Mouse (Mus musculus) kidney, postnatal 0 days (tissue): ENCODE measurements around the gene Tnfaip8l2. TPM values are rescaled to one million over a fixed set of nuclear protein-coding genes. Genes with fewer than 3 reads are reported as not detected.
"Not testable (repeated sequence)": the region's sequence is repeated elsewhere in the genome, so short reads cannot be mapped to it uniquely, and the experiment has no call there.

ENCODE experiments used
- ATAC-seq: fragments of 200-750 bp; cut with Nextera tagmentation; replicated peaks from 2 replicates; pipeline ENCODE4 v1.8.0; 2017; ENCODE audit warnings: low read depth, moderate number of reproducible peaks, moderate TSS enrichment, moderate library complexity; ENCODE audit not compliant: low FRiP score
- DNase-seq: peaks from one replicate; pipeline ENCODE4 v3.0.0-alpha.2; 2016; ENCODE audit warnings: low spot score
- H3K27ac ChIP-seq: fragments of 300-500 bp; sonication (generic); 2 replicates; pipeline ENCODE4 v1.5.1; 2014; ENCODE audit warnings: mild to moderate bottlenecking
- H3K27me3 ChIP-seq: fragments of 300-500 bp; sonication (generic); 2 replicates; pipeline ENCODE4 v1.6.1; 2014; ENCODE audit warnings: low read length, mixed read lengths; ENCODE audit not compliant: insufficient read depth
- H3K36me3 ChIP-seq: fragments of 300-500 bp; sonication (generic); 2 replicates; pipeline ENCODE4 v1.6.1; 2014; ENCODE audit warnings: low read length, mixed read lengths; ENCODE audit not compliant: insufficient read depth
- H3K4me1 ChIP-seq: fragments of 300-500 bp; sonication (generic); replicated peaks from 2 replicates; pipeline ENCODE4 v1.6.1; 2014; ENCODE audit warnings: antibody characterized with exemption, low read length, mixed read lengths; ENCODE audit not compliant: insufficient read depth
- H3K4me2 ChIP-seq: fragments of 300-500 bp; sonication (generic); 2 replicates; pipeline ENCODE4 v1.6.1; 2014; ENCODE audit warnings: mild to moderate bottlenecking, low read length, moderate library complexity, mixed read lengths
- H3K4me3 ChIP-seq: fragments of 300-500 bp; sonication (generic); replicated peaks from 2 replicates; pipeline ENCODE4 v1.5.1; 2014; ENCODE audit warnings: low read depth, low read length
- H3K9ac ChIP-seq: fragments of 300-500 bp; sonication (generic); 2 replicates; pipeline ENCODE4 v1.6.1; 2014; ENCODE audit warnings: low read depth, low read length
- H3K9me3 ChIP-seq: fragments of 300-500 bp; sonication (generic); replicated peaks from 2 replicates; pipeline ENCODE4 v1.6.1; 2016; ENCODE audit warnings: low read length, inconsistent platforms, mixed read lengths
- CTCF ChIP-seq: IDR thresholded peaks from 2 replicates; pipeline ENCODE4 v1.5.1; 2016; ENCODE audit warnings: antibody characterized with exemption, low read depth, mild to moderate bottlenecking, moderate library complexity
- WGBS: fragments of 180-500 bp; shearing (Covaris S2); extraction: QIAGEN DNeasy Blood & Tissue Kit; methylation state at CpG from one replicate; pipeline ENCODE4 v1.1.7; 2014; 5-methylcytosine and 5-hydroxymethylcytosine counted together
- polyA plus RNA-seq: library from polyadenylated mRNA; unstranded; fragments of >200 nt; fragmentation: Nextera tagmentation; extraction: Ambion mirVana; gene quantifications from 2 replicates; pipeline ENCODE4 v1.2.1, GENCODE M21; 2015

Gene Tnfaip8l2
- polyA plus RNA-seq, 1 experiment from 2014 or later: 3.6 TPM

- TF ChIP-seq CTCF: no peak
- H3K4me3 ChIP-seq: no peak overlapping the region
- WGBS: 84% methylated on average over 1 of the region's 1 CpGs
- peak overlapping the region; percentile 49; the same call in 1 of the 2 replicates for H3K4me2 ChIP-seq
- H3K36me3 ChIP-seq: peaks cover 18% of the 10 kb centered on the region; the same call in 1 of the 2 replicates
- ATAC-seq (no peak), DNase-seq (no peak)
- no peaks in the 10 kb centered on the region for H3K27me3 ChIP-seq
- no peak overlapping the region for H3K27ac ChIP-seq
- no peak overlapping the region for H3K9ac ChIP-seq
- peaks cover 7% of the 10 kb centered on the region; the same call in 1 of the 2 replicates for H3K4me1 ChIP-seq
- no peaks in the 10 kb centered on the region for H3K9me3 ChIP-seq
These were observed 29.4 kb downstream of the Tnfaip8l2 start for GRCm38 (mm10) chr3:95112760-95113159.

- Histone ChIP-seq H3K4me2 (peak within 1 kb of the TSS; percentile 49), H3K4me3 (peak within 1 kb of the TSS; percentile 78), H3K4me1 (peaks cover 7% of the 10 kb centered on the region; the same call in 1 of the 2 replicates), H3K36me3 (peaks cover 14% of the 10 kb centered on the region; the same call in 1 of the 2 replicates), H3K9ac (peak within 1 kb of the TSS; percentile 68), H3K27ac (peak within 1 kb of the TSS; percentile 94), H3K9me3 (no peaks in the 10 kb centered on the region), H3K27me3 (no peaks in the 10 kb centered on the region)
- DNase-seq (peak; percentile 97), ATAC-seq (peak; percentile 57)
- TF ChIP-seq CTCF: no peak
- WGBS: under 1% methylated on average over 54 of the region's 54 CpGs
These were observed 31.0 kb downstream of the Tnfaip8l2 start, which contains the start of gene Vps72 for GRCm38 (mm10) chr3:95110911-95111726. Vps72 (plus strand) TSS chr3:95111022.

- no peak for ATAC-seq
- Histone ChIP-seq H3K36me3 (no peaks in the 10 kb centered on the region), H3K27ac (no peak overlapping the region), H3K4me2 (no peak overlapping the region), H3K4me1 (peaks cover 12% of the 10 kb centered on the region; the same call in 1 of the 2 replicates), H3K4me3 (no peak overlapping the region), H3K9ac (no peak overlapping the region), H3K9me3 (no peaks in the 10 kb centered on the region), H3K27me3 (no peaks in the 10 kb centered on the region)
- DNase-seq: peak; percentile 62
- WGBS: 68% methylated on average over 2 of the region's 2 CpGs
- TF ChIP-seq CTCF: peak; percentile 62
These were observed 34.3 kb downstream of the Tnfaip8l2 start for GRCm38 (mm10) chr3:95107898-95108297.

GRCm38 (mm10) chr3:95107308-95107707 lies 34.9 kb downstream of the Tnfaip8l2 start:
- not testable (repeated sequence) for H3K27ac ChIP-seq, H3K9ac ChIP-seq, H3K4me1 ChIP-seq, DNase-seq, ATAC-seq, H3K27me3 ChIP-seq, H3K36me3 ChIP-seq, H3K9me3 ChIP-seq
- Histone ChIP-seq H3K4me3 (peak overlapping the region; percentile 73), H3K4me2 (peak overlapping the region; percentile 63)

GRCm38 (mm10) chr3:95106338-95107117 lies 35.6 kb downstream of the Tnfaip8l2 start, which contains the start of gene Pip5k1a:
Pip5k1a (minus strand) TSS chr3:95106930.
- under 1% methylated on average over 51 of the region's 51 CpGs for WGBS
- Histone ChIP-seq H3K4me3 (peak within 1 kb of the TSS; percentile 73), H3K36me3 (no peaks in the 10 kb centered on the region), H3K9ac (peak within 1 kb of the TSS; percentile 73), H3K27me3 (no peaks in the 10 kb centered on the region), H3K4me1 (0 out of 2 replicates have a peak, but pooled peaks cover 5% of the 10 kb centered on the region), H3K27ac (peak within 1 kb of the TSS; percentile 83), H3K9me3 (no peaks in the 10 kb centered on the region), H3K4me2 (peak within 1 kb of the TSS; percentile 69)
- ATAC-seq (peak; percentile 92), DNase-seq (peak; percentile 100)
- TF ChIP-seq CTCF: no peak; the same call in 1 of the 2 replicates
